Mouse (Mus musculus) gastrocnemius, postnatal 10 days (tissue): ENCODE measurements around the gene Itgb1. TPM values are rescaled to one million over a fixed set of nuclear protein-coding genes. Genes with fewer than 3 reads are reported as not detected.

ENCODE experiments used
- DNase-seq: peaks from one replicate; pipeline ENCODE4 v3.0.0; 2021; ENCODE audit warnings: mixed read lengths
- long read RNA-seq, 2 experiments: library from polyadenylated mRNA; stranded (forward); transcript quantifications; one replicate each; pipeline ENCODE4 v2.0.0; 2021
- total RNA-seq, 2 experiments: library from RNA; stranded (reverse); gene quantifications; 2 replicates each; pipeline ENCODE4 v1.2.3; 2021

Itgb1 gene
- 100 to 1,000 TPM; 323 to 357 TPM for total RNA-seq
- long read RNA-seq, experiment 1, transcript Itgb1-201 (16 exons, 3,815 nt) = major isoform, 324 of 530 reads
- long read RNA-seq, experiment 1, partial matches to known transcripts = 33 of 530 reads
- long read RNA-seq, experiment 1, other reads (novel, unspliced or antisense) = 169 of 530 reads
- long read RNA-seq, experiment 2, transcript Itgb1-201 (16 exons, 3,815 nt) = major isoform, 241 of 433 reads
- long read RNA-seq, experiment 2, partial matches to known transcripts = 35 of 433 reads
- long read RNA-seq, experiment 2, other reads (novel, unspliced or antisense) = 153 of 433 reads

DNA sequence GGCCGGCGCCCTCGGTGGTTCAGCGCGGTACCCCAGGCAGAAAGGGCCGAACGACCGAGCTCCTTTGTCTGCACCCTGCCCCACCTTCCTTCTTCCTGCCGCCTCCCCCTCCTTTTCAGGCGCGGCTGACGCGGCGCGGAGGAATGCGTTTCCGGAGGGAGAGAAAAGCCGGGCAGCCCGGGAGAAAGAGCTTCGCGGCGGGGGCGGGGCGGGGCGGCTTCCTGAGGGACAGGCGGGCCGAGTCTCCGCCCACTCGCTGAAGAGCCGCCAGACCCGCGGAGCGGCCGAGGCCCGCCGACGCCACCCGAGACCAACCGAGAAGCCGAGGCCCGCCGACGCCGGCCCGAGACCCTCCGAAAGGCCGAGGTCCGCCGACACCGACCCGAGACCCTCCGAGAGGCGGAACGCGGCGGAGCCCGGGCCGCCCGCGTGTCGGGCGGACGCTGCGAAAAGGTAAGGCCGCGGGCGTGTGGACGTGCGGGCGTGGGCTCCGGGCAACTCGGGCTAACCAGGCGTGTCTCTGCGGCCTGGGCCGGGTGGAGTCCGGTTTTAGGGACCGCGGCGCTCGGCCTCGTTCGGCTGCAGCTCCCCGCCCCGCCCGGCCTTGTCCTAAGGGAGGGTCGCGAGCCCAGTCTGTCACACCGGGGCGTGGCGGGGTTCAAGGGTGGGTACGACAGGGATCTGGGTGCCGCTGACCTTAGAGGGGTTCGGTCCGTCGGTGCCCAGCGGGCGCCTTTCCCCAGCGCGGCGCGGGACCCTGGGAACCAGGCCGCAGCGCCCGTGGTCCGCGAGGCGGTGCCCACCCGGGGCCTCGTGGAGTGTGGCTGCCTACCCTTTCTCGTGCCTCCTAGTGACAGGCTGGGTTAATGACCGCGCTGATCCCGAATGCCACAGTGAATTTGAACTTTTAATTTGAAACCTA, at the start of gene Itgb1:
TSS of gene Itgb1 (plus strand) at position 148 of the 922 bp plus-strand sequence.
- peak; percentile 98 for DNase-seq

DNA sequence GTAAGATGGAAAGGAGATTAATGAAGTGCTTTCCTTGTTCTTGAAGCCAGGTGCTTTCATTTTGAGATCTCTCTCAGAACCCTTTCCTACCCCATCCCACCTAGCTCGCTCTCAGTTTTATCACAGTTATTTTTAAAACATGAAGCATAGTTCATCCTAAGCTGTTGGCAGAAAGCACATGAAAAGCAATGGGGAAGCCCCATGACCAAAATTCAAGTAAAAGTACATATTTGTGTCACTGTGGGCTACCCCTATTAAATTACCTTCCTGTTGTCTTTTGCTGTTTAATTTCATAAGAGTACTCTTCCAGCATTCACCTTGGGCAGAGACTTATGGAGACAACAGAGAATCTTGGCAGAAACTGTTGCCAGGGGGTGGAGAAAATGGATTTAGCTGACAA, 42.4 kb upstream of the Itgb1 start:
- no peak for DNase-seq

DNA sequence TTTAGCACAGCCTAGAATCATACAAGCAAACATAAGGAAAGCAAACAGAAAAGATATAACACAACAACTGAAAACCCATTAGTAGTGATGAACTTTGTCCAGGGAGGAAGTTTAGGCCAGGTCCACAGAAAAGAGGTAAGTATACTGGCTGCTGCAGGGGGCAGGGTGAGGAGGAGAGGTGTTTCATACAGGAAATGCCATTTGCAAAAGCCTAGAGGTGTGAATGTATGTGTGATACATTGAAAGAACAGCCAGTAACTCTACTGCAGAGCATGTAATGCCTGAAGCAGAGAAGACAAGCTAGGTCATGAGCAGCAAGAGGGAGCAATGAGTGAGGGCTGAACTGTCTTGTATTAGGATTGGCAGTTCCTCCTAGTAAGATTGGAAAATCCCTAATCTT, 40.0 kb upstream of the Itgb1 start:
- DNase-seq = no peak

DNA sequence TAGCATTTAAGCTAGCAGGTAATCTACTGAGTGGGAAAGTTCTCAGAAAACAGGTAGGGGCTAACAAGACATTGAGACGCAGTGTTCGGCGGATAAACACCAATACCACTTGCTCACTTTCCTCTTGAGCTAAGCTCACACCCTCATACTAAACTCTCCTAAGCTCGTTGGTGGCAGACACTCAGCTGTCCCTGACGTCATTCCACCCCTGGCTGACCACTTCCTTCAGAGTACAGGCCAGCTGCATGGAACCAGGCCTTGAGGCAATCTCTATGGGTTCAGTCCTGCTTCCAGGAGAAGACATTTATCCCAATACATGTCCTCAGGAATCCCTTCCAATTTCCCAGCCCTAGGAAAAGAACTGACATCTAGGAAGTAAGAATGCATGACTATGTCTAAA, 39.0 kb upstream of the Itgb1 start:
- no peak for DNase-seq

DNA sequence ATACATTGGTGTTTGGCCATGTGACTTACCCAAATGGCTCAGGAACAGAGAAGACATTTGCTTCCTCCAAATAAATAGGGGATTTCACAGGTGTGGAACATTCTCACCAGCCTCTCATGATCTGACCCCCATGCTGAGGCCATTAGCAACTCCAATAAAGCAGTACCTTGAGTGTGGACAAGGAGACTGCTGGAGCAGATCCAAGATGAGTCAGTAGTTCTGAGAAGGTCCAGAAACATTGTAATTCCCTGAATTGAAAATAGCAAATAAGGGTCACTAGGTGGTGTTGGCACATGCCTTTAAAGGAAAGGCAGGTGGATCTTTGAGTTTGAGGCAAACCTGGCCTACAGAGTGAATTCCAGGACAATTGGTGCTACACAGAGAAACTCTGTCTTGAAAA, 37.4 kb upstream of the Itgb1 start:
- DNase-seq = no peak

DNA sequence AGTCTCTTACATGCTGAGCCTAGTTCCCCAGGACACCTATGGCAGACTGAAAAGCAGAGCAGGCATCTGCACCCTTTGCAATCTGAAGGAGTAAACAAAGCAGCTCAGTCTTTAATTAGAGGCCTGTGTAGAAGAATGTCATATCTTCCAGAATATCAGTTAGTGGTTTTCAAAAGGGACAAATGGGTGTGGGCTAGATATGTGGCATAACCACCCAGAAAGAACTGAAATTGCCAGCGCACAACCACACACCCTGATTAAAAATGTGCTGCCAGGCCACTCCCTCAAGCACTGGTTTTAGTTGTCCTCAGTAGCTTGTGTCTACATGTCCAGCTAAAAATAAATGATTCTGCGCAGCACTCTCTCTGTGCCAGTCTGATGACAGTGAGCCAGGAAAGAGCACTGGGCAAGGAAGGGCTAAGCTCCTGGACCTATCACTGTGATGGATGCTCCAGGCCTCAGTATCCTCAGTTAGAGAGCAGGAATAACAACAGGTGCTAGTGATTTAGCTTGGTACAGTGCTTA, 35.1 kb upstream of the Itgb1 start:
- DNase-seq = no peak

DNA sequence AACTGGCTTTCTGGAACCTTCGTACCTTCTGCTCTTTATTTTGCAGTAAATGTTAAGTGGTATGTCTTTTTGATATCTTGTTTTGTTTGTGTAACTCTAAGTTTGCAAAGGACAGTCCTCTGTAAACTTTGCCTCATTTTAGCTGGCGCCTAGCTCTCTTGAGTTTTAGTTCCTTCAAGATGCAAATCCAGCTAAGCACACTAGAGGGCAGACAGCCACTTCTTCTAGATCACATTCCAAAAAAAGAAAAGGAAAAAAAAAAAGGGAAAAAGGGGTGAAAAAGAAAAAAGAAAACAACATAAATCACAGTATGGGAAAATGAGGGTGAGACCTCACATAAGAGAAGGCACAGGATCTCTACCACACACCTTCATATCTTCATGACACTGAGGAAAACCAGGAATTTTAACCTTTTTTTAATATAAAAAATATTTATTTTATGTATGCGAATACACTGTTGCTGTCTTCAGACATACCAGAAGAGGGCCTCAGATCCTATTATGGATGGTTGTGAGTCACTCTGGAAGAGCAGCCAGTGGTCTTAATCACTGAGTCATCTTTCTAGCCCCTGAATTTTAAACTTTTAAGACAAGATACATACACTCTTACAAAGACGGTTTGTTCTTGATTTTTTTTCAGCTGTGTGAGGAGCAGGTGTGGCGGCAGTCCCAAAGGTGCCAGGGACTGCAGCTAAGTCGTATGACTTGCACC, 32.9 kb upstream of the Itgb1 start:
- peak; percentile 33 for DNase-seq

DNA sequence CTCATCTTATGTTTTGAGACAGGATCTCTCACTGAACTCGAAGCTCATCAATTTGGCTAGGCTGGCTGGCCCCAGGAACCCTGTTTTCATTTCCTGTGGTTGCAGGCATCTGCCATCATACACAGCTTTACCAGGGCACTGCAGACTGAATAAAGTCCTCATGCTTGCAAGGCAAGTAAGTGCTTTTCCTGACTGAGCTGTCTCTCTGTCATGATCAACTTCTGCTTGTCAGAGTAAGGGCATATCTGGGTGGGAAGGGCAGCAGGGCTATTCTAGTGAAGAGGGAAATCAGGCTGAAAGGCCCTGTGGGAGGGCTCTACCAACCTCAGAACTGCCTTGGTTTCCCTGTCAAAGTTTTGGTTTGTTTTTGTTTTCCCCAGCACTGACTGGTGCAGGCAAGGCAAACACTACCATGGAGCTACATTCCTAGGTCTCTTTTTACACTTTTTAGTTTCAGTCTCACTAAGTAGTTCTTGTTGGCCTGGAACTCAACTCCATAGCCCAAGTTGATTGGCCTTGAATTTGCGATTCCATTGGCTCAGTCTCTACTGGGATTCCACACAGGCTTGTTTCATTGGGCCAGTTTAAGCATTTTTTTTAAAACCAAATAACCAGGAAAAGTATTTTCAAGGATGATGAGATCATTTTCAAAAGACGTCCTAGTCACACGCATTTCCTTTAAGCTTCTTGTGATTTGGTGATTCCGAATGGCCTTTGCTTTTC, 31.7 kb upstream of the Itgb1 start:
- no peak for DNase-seq

DNA sequence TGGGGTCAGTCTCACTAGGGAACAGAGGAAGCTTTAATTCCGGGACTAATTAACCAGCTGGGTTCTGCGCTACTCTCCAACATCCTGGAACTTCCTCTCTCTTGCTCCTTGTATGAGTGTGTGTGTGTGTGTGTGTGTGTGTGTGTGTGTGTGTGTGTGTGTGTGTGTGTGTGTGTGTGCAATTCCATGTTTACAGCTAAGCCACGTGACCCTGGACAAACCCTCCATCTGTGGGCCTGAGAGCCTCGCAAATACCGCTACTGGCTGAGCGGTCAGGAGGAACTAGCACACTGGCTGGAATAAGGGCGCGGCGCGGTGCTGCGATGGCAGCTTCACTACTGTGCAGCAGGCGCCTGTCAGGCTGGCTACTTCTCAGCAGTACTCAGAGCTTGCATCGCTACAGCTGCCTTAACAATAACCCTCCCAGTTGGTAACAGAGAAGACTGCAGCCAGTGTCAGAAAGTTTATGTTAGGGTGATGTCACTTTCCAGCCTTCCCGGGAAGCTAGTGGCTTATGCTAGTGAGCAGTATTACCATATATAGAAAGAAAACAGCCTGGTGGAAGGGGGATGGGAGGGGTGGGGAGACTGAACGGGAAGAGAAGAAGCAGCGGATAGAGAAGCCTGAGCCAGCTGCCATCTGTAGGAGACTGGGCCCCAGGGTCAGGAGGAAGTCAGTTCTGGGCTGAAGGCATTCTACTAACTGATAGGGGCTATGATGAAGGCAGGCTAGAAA, 30.9 kb upstream of the Itgb1 start:
- DNase-seq = peak; percentile 71

DNA sequence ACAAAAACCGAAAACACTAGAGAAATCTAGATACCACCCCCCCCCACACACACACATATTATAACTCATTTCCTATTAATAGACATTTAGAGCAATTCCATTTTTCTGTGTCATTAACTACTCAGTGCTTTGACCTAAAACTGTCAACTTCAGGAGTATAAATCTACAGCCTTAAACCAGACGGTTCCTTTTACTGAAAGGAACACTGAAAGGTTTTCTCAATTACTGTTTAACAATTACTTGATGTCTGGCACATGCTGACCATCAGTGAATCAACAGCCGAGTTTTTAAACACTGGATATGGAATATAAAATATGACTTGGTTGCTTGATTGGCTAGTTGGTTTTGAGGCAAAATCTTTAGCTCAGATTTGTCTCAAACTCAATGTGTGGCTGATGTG, 23.3 kb upstream of the Itgb1 start:
- DNase-seq = no peak

DNA sequence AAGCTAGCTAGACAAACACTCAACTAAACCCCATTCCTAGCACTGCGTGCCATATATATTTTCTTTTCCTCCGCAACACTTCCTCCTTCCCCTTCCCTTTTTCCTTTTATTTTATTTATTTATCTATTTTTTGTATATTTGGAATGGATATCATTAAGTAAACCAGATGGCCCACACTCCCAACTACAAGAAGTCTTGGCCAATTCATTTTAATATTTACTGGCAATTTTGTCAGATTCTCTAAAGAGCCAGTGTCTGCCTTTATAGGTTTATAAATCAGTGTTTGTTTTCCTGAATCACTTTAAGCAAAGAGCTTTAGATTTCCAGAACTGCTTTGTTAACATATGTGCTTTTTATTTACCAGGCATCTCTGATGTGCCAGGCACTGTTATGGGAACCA, 22.8 kb upstream of the Itgb1 start:
- DNase-seq = no peak

DNA sequence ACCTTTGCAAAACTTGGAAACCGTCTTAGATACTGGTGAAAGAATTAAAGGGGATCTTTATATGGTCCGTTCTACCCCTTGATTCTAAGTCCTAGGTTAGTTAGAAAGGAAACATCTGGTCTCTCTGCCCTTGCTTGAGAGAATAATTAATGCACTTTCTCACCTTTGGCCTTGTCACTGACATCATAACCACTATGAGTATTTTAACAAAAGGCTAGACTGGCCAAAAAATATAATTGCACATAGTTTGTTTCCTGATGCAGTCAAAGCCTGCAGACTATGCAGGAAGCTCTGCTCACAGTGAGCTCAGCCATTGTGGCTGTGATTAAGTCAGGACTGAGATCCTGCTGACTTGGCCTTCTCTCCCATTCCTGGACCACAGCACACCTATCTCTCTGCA, 22.3 kb upstream of the Itgb1 start:
- DNase-seq = no peak

DNA sequence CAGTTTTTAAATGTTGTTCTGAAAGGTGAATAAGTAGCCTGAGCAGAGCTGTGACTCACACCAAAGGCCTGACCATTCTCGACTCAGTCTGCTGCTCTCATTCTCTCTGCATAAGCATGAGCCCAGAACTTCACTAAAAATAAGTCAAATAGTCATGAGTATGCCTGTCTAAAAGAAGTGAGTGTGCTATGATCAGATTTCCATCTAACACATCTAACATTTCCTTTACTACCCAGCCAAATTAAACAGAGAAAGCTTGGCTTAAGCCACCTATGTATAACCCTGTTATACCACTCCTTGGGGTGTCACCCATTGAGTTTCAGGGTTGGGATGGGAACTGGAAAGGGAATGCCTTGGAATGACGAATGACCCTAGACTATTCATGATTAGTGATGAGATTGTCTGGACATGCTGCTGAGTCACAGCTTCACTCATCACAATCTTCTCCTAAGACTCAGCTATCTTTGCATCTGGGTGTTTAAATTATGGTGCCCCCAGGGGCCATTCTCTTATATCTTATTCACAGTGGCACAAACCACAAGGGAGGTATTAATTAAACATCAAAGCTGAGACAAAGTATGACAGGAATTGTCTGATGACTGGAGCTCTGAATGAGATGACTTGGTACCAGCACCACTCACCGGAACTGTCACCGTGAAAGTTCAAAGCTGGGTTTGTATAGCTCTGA, 18.7 kb upstream of the Itgb1 start:
- DNase-seq = no peak

DNA sequence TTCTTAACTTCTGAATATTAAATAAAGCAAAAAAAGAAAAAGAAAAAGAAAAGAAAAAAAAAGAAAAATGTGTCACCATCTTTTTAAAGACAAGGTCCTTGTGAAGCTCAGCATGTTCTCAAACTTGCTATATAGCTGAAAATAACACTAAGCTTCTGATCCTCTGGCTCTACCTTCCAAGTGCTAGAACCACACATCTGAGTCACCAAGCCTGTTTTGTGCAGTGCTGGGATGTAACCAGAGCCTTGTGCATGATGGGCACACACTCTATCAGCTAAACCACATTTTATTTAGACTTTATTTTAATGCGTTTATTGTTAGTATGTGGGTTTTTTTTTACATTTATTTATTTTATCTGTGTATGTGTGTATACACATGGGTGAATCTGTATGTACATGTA, 13.6 kb upstream of the Itgb1 start:
- no peak for DNase-seq

DNA sequence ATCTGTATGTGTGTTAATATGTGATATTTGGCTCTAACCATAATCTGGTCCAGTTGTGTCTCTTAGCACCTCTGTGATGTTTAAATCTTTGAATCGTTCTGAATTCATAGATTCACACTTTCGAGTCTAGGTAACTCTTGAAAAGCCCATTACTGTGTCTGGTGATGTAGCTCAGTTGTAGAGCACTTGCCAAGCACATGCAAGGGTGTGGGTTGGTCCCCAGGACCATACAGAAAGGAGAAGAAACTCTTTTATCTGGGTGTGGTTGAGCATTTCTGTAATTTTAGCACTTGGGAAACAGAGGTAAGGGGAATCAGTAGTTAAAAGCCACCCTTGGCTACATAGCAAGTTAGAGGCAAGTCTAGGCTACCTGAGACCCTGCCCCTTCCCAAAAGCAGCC, 13.0 kb upstream of the Itgb1 start:
- no peak for DNase-seq

DNA sequence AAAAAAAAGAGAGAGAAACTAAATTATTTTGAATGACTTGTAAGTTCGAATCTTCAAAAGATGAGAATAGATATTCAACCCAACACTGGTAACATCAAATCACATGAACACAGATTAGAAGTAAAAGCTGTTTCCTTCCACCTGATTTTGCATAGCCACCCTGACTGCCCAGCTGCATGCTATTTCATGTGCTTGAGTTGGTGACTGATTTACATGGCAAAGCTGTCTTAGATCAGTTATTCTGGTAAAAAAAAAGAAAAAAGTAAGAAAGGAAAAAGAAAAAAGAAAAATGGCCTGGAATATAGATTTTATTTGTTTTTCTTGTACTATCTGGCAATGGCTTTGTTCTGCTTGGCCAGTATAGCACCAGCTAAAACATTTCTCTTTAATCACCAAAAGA, 12.5 kb upstream of the Itgb1 start:
- DNase-seq = no peak

DNA sequence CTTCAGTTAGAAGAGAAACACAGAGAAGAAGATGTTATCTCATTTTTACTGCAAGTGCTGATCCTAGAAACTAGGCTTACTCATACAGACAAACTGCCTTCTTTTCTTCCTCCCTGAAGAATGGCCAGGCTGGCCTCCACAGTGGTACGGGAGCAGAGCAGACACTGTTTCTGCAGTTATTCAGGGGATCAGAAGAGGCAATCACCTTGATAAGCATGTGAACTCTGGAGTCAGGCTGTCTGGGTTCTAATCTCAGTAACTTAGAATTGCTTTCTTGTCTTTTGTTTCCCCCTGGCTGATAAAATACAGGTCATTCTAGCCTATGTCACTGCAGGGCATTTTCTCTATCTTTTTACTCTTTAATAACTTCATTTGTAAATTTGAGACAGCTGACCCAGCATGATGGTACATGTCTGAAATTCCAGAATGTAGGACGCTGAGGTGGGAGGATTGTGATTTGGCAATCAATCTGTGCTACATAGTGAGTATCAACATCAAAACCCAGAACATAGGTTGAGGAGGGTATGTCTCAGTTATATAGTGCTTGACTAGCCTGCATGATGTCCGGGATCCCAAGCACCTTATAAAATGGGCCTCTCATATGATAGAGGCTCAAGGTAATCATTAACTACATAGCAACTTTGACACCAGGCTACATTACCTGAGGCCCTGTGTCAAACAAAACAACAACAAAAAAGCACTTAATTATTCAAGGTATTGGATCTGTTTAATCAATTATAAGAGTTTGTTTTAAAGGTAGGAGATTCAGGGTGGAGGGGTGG, 9.4 kb upstream of the Itgb1 start:
- no peak for DNase-seq

DNA sequence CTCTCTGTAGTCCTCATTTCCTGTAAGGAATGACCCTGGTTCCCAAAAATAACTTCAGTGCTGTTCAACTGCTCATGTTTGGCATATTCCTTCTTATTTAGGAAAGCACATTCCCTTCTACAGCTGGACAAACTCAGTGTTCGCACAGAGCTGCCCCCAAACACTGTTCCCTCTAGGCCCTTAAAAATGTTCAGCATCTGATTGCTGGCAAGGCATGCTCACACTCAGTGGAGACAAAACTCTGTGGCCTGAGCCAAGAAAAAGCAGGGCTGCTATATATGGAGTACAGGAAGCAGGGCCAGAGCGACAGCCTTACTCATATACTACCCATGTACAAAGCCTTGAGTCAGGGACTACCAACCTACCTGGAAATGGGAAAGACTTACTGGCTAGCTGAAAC, 5.5 kb upstream of the Itgb1 start:
- peak; percentile 14 for DNase-seq

DNA sequence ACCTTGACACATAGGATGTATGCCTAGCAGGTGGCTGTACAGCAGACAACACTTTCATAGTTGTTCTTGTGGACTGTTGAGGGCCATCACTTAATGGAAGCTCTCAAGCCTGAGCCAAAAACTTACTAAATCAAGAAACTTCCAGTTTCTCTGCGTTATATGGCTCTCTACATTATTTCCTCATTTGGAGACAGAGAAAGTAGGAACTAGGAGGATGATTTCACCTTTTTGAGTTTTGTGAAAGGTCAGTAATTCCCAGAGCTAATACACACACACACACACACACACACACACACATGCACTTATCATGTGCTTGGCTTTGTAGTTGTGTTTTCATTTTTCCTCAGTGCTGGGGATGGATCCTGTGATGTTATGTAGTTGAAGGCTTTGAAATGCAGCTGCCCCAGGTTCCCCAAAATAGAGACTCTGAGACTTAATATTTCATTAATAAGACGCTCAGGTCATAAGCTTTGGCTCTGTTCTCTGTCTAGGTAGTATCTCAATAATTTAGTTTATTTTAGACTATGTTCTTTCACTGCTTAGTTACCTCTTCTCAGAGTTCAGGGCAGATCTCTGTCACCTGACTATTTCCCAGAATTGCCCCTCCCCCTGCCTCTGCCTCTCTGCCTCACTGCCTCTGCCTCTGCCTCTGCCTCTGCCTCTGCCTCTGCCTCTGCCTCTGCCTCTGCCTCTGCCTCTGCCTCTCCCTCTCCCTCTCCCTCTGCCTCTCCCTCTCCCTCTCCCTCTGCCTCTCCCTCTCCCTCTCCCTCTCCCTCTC, 4.7 kb upstream of the Itgb1 start:
- no peak for DNase-seq
